Mouse (Mus musculus): ENCODE results near the gene Tmcc1. TPM values are rescaled to one million over a fixed set of nuclear protein-coding genes. Genes with fewer than 3 reads are reported as not detected.

Gene Tmcc1
- polyA plus RNA-seq, 1 experiment: 97.7 TPM

DNA sequence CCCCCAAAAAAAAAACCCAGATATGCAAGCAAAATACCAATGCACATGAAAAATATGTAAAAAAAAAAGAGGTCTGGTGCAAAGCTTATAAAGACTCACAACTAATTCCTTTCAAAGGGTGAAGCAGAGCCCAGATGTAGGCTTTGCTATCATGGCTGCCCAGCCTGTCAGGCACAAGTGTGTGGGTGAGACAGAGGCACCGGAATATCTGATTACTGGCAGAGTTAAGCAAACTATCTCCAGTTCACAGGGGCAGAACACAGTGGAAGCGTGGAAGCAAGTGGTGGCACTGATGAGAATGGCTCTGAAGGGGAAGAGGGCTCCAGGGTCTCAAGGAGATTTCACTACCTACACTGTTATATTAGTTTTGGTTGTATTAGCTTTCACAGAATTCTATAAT is 155.1 kb downstream of the Tmcc1 start:
- H3K4me1 ChIP-seq (ENCODE audit: control insufficient read depth, insufficient read depth, low read length): no peaks in the 10 kb centered on the region
- H3K27ac ChIP-seq (ENCODE audit: control insufficient read depth, insufficient read depth, low read depth, low read length): no peak overlapping the region
- TF ChIP-seq CTCF (IDR thresholded peaks at IDR 0.05; ENCODE audit: control insufficient read depth, insufficient read depth, insufficient replicate concordance, low read depth, low read length) (no peak), POLR2A (IDR thresholded peaks at IDR 0.05; ENCODE audit: control insufficient read depth, low read depth, low read length) (no peak)
- no peaks in the 10 kb centered on the region for H3K36me3 ChIP-seq (ENCODE audit: control insufficient read depth, insufficient read depth, low read length)
- no peaks in the 10 kb centered on the region for H3K27me3 ChIP-seq (ENCODE audit: control insufficient read depth, insufficient read depth, low read length)
- H3K4me3 ChIP-seq (ENCODE audit: control insufficient read depth, low read depth, low read length): no peak overlapping the region

DNA sequence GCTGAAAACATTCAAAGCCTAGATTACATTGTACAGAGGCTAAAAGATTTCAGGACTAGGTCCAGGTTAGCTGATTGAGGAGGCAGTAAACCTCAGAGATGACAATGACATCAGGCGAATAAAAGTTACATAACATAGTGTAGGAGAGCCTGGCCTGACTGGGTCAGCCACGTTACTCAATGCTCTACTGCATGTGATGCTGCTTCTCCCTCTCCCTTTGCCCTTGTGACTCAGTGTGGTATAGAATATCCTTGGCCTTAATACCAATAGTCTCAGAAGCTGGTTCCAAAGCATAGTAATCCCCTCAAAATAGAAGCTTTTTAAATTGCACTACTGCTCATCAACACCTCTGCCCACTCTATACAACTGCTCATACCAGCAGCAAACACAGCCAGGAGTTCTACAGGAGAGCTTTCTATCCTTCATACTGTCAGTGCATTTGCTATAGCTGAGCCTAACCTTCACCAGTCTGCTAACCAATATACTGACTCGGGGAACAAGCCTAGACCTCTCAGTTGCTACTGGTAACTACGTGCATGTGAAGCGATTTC is 155.9 kb downstream of the Tmcc1 start:
- H3K4me3 ChIP-seq (ENCODE audit: control insufficient read depth, low read depth, low read length): no peak overlapping the region
- no peak overlapping the region for H3K27ac ChIP-seq (ENCODE audit: control insufficient read depth, insufficient read depth, low read depth, low read length)
- H3K4me1 ChIP-seq (ENCODE audit: control insufficient read depth, insufficient read depth, low read length): no peaks in the 10 kb centered on the region
- no peaks in the 10 kb centered on the region for H3K27me3 ChIP-seq (ENCODE audit: control insufficient read depth, insufficient read depth, low read length)
- TF ChIP-seq POLR2A (IDR thresholded peaks at IDR 0.05; ENCODE audit: control insufficient read depth, low read depth, low read length) (no peak), CTCF (IDR thresholded peaks at IDR 0.05; ENCODE audit: control insufficient read depth, insufficient read depth, insufficient replicate concordance, low read depth, low read length) (no peak)
- no peaks in the 10 kb centered on the region for H3K36me3 ChIP-seq (ENCODE audit: control insufficient read depth, insufficient read depth, low read length)

DNA sequence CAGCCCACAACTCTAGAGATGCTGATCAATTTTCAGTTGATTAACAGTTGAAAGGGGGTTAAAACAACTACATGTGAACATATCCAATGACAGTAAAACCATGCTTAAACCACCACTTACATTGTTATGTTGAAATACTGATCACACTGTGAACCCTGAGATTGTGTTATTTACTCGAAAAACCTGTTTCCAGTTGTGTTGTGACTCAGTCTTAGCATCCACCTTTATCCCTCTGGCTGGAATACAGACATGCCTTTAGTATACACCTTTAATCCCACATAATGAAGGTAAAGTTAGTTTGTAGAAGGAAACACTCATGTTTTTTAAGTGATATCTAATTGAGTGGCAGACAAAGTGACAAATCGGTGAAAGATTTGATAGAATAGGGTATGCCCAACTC is 156.7 kb downstream of the Tmcc1 start:
- Histone ChIP-seq H3K36me3 (ENCODE audit: control insufficient read depth, insufficient read depth, low read length) (no peaks in the 10 kb centered on the region), H3K27me3 (ENCODE audit: control insufficient read depth, insufficient read depth, low read length) (no peaks in the 10 kb centered on the region), H3K27ac (ENCODE audit: control insufficient read depth, insufficient read depth, low read depth, low read length) (no peak overlapping the region), H3K4me1 (ENCODE audit: control insufficient read depth, insufficient read depth, low read length) (no peaks in the 10 kb centered on the region), H3K4me3 (ENCODE audit: control insufficient read depth, low read depth, low read length) (no peak overlapping the region)
- no peak for TF ChIP-seq CTCF (IDR thresholded peaks at IDR 0.05; ENCODE audit: control insufficient read depth, insufficient read depth, insufficient replicate concordance, low read depth, low read length)
- TF ChIP-seq POLR2A (IDR thresholded peaks at IDR 0.05; ENCODE audit: control insufficient read depth, low read depth, low read length): no peak

DNA sequence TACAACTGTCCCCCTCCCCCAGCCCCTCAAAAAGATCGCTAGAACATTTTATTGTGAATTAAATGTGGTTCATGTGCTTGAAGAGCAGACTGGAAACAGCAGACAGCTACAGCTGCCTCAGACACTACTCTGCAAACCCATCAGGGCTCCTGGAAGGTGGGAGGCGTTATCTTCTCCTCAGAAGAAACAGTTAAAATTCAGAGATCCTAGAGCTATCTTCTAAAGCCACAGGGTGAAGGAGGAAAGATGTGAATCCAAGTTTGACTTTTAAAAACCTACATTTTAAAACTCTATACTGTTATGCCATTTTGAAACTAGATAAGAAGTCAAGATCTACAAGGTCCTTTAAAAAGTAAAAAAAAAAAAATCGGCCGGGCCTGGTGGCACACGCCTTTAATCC is 162.2 kb downstream of the Tmcc1 start:
- no peak for TF ChIP-seq CTCF (IDR thresholded peaks at IDR 0.05; ENCODE audit: control insufficient read depth, insufficient read depth, insufficient replicate concordance, low read depth, low read length)
- TF ChIP-seq POLR2A (IDR thresholded peaks at IDR 0.05; ENCODE audit: control insufficient read depth, low read depth, low read length): no peak
- Histone ChIP-seq H3K4me1 (ENCODE audit: control insufficient read depth, insufficient read depth, low read length) (no peaks in the 10 kb centered on the region), H3K27ac (ENCODE audit: control insufficient read depth, insufficient read depth, low read depth, low read length) (no peak overlapping the region), H3K36me3 (ENCODE audit: control insufficient read depth, insufficient read depth, low read length) (no peaks in the 10 kb centered on the region), H3K27me3 (ENCODE audit: control insufficient read depth, insufficient read depth, low read length) (no peaks in the 10 kb centered on the region), H3K4me3 (ENCODE audit: control insufficient read depth, low read depth, low read length) (no peak overlapping the region)

DNA sequence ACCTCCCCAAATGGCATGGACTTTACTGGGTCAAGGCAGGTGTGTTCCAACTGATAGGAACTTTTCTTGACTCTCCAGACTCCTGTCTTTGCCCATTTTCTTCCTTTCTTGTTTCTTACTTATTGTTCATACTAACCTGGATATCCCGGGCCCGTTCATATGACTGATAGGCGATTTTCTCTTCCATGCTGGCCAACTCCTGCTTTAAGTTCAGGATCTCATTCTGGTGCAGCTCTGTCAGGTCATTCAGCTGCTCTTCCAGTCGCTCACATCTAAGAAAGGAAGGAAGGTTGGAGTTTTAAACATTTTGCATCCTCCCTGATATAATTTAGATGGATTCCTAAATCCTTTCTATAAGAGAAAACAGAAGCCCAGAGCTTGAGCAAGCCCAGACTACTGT is 168.6 kb downstream of the Tmcc1 start:
- no peak for TF ChIP-seq CTCF (IDR thresholded peaks at IDR 0.05; ENCODE audit: control insufficient read depth, insufficient read depth, insufficient replicate concordance, low read depth, low read length)
- no peak for TF ChIP-seq POLR2A (IDR thresholded peaks at IDR 0.05; ENCODE audit: control insufficient read depth, low read depth, low read length)
- Histone ChIP-seq H3K4me3 (ENCODE audit: control insufficient read depth, low read depth, low read length) (no peak overlapping the region), H3K36me3 (ENCODE audit: control insufficient read depth, insufficient read depth, low read length) (no peaks in the 10 kb centered on the region; the same call in 1 of the 2 replicates), H3K27me3 (ENCODE audit: control insufficient read depth, insufficient read depth, low read length) (no peaks in the 10 kb centered on the region), H3K4me1 (ENCODE audit: control insufficient read depth, insufficient read depth, low read length) (no peaks in the 10 kb centered on the region), H3K27ac (ENCODE audit: control insufficient read depth, insufficient read depth, low read depth, low read length) (no peak overlapping the region)

DNA sequence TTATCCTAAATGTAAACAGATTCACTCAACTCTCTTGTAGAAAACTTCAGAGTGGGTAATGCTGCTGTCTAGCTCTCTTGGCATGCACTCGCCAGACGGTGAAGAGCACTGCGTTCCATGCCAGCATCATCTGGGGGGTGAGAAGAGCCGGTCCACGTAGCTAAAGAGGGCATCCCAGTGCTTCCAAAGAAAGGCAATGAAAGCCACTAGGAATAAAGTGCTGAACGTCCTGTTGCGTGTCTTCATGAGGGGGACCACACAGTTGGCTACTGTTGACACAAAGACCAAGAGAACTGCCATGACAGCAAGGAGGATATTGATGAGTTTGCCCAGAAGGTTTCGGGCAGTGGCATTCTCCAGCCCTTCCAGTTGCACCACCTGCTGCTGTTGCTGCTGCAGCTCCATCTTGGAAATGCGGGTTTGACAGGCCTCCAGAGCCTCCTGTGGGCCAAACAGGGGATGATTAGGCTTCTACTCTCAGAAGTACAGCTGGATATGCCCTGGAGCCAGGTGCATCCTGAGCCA is 171.3 kb downstream of the Tmcc1 start:
- no peak overlapping the region for H3K27ac ChIP-seq (ENCODE audit: control insufficient read depth, insufficient read depth, low read depth, low read length)
- no peak overlapping the region for H3K4me3 ChIP-seq (ENCODE audit: control insufficient read depth, low read depth, low read length)
- no peak for TF ChIP-seq POLR2A (IDR thresholded peaks at IDR 0.05; ENCODE audit: control insufficient read depth, low read depth, low read length)
- no peak for TF ChIP-seq CTCF (IDR thresholded peaks at IDR 0.05; ENCODE audit: control insufficient read depth, insufficient read depth, insufficient replicate concordance, low read depth, low read length)
- no peaks in the 10 kb centered on the region for H3K4me1 ChIP-seq (ENCODE audit: control insufficient read depth, insufficient read depth, low read length)
- no peaks in the 10 kb centered on the region for H3K27me3 ChIP-seq (ENCODE audit: control insufficient read depth, insufficient read depth, low read length)
- no peaks in the 10 kb centered on the region; the same call in 1 of the 2 replicates for H3K36me3 ChIP-seq (ENCODE audit: control insufficient read depth, insufficient read depth, low read length)

DNA sequence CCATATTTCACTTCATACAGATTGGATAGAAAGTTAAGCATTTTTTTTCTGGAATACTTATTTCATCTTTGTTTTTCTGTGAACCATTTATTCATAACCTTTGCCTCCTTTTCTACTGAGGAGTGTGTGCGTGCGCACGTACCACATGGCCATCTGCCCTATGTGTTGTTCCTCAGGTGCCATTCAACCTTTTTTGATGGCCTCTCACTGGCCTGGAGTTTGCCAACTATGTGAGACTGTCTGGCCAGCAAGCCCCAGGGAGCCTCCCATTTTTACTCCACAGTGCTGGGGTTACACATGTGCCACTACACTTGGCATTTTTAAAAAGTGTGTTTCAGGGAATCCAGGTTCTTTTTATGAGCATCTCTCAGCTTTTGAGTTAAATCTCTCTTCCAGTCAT is 177.4 kb downstream of the Tmcc1 start:
- Histone ChIP-seq H3K4me3 (ENCODE audit: control insufficient read depth, low read depth, low read length) (no peak overlapping the region), H3K36me3 (ENCODE audit: control insufficient read depth, insufficient read depth, low read length) (no peaks in the 10 kb centered on the region; the same call in 1 of the 2 replicates), H3K4me1 (ENCODE audit: control insufficient read depth, insufficient read depth, low read length) (no peaks in the 10 kb centered on the region), H3K27ac (ENCODE audit: control insufficient read depth, insufficient read depth, low read depth, low read length) (no peak overlapping the region), H3K27me3 (ENCODE audit: control insufficient read depth, insufficient read depth, low read length) (no peaks in the 10 kb centered on the region)
- no peak for TF ChIP-seq POLR2A (IDR thresholded peaks at IDR 0.05; ENCODE audit: control insufficient read depth, low read depth, low read length)
- TF ChIP-seq CTCF (IDR thresholded peaks at IDR 0.05; ENCODE audit: control insufficient read depth, insufficient read depth, insufficient replicate concordance, low read depth, low read length): no peak

All from testis, adult 2 months (tissue).